Mouse (Mus musculus): ENCODE data around the gene Pir. TPM values are rescaled to one million over a fixed set of nuclear protein-coding genes. Genes with fewer than 3 reads are reported as not detected.

Gene Pir
- polyA plus RNA-seq, 1 experiment, result 16.0 TPM

DNA sequence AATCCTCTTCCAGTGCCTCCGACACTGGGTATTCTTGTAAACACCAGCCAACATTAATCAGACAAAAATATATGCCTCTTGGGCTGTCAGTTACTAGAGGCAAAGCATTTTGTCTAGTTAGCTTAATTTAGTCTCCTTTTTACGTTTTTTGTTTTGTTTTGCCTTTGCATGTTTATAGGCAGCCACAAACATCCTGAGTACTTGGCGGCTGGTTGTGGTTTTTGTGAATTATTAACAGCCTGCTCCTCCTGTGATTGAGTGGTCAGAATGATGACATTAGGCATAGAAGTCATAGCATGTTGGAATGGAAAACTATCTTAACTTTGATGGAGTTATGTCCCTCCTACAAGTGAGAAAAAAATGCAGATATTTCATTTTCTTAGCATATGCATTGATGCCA, 101.4 kb downstream of the Pir start:
- Histone ChIP-seq H3K4me3 (ENCODE audit: insufficient read depth, poor library complexity, severe bottlenecking) (no peak overlapping the region), H3K79me2 (ENCODE audit: control insufficient read depth, insufficient read depth) (no peaks in the 10 kb centered on the region), H3K36me3 (ENCODE audit: control insufficient read depth, insufficient read depth) (no peaks in the 10 kb centered on the region), H3K79me3 (ENCODE audit: low read depth) (no peaks in the 10 kb centered on the region), H3ac (ENCODE audit: control insufficient read depth, insufficient read length, low read depth) (no peak overlapping the region), H3K27me3 (ENCODE audit: control insufficient read depth, insufficient read depth, insufficient read length) (no peaks in the 10 kb centered on the region)
- TF ChIP-seq USF1 (IDR thresholded peaks at IDR 0.05; ENCODE audit: low read depth), result no peak
- TF ChIP-seq CTCF (IDR thresholded peaks at IDR 0.05; ENCODE audit: control insufficient read depth, insufficient read depth, insufficient read length), result no peak
- TF ChIP-seq FOSL1 (IDR thresholded peaks at IDR 0.05; ENCODE audit: insufficient read depth, low read length, poor library complexity, severe bottlenecking), result no peak
- TF ChIP-seq MYOD1 (IDR thresholded peaks at IDR 0.05; ENCODE audit: control insufficient read depth, insufficient read length, low read depth), result no peak
- no peak for TF ChIP-seq CEBPB (IDR thresholded peaks at IDR 0.05; ENCODE audit: low read depth)
- TF ChIP-seq MAX (IDR thresholded peaks at IDR 0.05), result no peak
- TF ChIP-seq MYOG (IDR thresholded peaks at IDR 0.05; ENCODE audit: control insufficient read depth, extremely low read depth, insufficient read length), result no peak

DNA sequence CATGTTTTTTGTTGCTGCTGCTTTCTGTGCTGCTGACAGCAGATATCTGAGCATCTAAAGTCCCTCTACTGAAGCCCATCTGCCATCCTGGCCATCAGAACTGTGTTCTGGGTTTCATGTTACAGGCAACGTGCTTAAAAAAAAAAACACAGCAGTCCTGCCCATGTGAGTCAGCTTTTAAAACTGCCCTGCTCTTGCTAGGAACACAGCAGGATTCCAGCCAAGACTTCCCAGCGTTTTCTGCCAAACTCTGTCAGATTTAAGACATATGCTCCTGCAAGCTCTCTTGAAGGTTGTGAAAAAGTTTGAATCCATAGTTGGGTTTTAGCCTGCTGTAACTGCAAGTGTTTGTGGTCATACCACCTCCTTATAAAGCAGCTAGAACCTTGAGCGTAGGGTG, 103.9 kb downstream of the Pir start, which contains the start of gene Vegfd:
Gene Vegfd (plus strand): TSS at position 298 of the 400 bp plus-strand sequence.
- Histone ChIP-seq H3K36me3 (ENCODE audit: control insufficient read depth, insufficient read depth) (no peaks in the 10 kb centered on the region), H3K79me3 (ENCODE audit: low read depth) (no peaks in the 10 kb centered on the region), H3K79me2 (ENCODE audit: control insufficient read depth, insufficient read depth) (no peaks in the 10 kb centered on the region), H3K4me3 (ENCODE audit: insufficient read depth, poor library complexity, severe bottlenecking) (no peak within 1 kb of the TSS), H3K27me3 (ENCODE audit: control insufficient read depth, insufficient read depth, insufficient read length) (no peaks in the 10 kb centered on the region), H3ac (ENCODE audit: control insufficient read depth, insufficient read length, low read depth) (no peak within 1 kb of the TSS)
- no peak for TF ChIP-seq USF1 (IDR thresholded peaks at IDR 0.05; ENCODE audit: low read depth)
- TF ChIP-seq FOSL1 (IDR thresholded peaks at IDR 0.05; ENCODE audit: insufficient read depth, low read length, poor library complexity, severe bottlenecking), result no peak
- peak; percentile 65 for TF ChIP-seq MAX (IDR thresholded peaks at IDR 0.05)

DNA sequence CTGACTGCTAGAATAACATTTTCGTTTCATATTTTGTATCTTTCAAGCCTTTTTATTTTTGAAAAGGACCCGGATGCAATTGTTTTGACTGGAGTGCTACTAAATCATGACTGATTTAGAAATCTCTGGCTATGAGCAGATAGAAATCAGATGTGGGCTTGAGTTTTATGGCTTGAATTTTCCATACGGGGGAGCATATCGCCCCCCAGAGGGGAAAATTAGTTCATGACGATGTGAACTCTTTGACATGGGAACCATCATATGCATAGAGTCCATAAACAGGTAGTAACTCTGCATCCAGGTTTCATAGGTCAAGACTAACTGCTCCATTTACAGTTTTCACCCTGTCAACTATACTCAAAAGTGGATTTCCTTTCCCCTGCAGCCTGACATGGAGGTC, 105.4 kb downstream of the Pir start:
- Histone ChIP-seq H3K36me3 (ENCODE audit: control insufficient read depth, insufficient read depth) (no peaks in the 10 kb centered on the region), H3K27me3 (ENCODE audit: control insufficient read depth, insufficient read depth, insufficient read length) (no peaks in the 10 kb centered on the region), H3K79me2 (ENCODE audit: control insufficient read depth, insufficient read depth) (no peaks in the 10 kb centered on the region), H3K79me3 (ENCODE audit: low read depth) (no peaks in the 10 kb centered on the region), H3ac (ENCODE audit: control insufficient read depth, insufficient read length, low read depth) (no peak overlapping the region), H3K4me3 (ENCODE audit: insufficient read depth, poor library complexity, severe bottlenecking) (no peak overlapping the region)
- TF ChIP-seq FOSL1 (IDR thresholded peaks at IDR 0.05; ENCODE audit: insufficient read depth, low read length, poor library complexity, severe bottlenecking), result no peak
- TF ChIP-seq MYOD1 (IDR thresholded peaks at IDR 0.05; ENCODE audit: control insufficient read depth, insufficient read length, low read depth), result no peak
- TF ChIP-seq MAX (IDR thresholded peaks at IDR 0.05), result no peak
- TF ChIP-seq USF1 (IDR thresholded peaks at IDR 0.05; ENCODE audit: low read depth), result no peak
- no peak for TF ChIP-seq CTCF (IDR thresholded peaks at IDR 0.05; ENCODE audit: control insufficient read depth, insufficient read depth, insufficient read length)
- no peak for TF ChIP-seq MYOG (IDR thresholded peaks at IDR 0.05; ENCODE audit: control insufficient read depth, extremely low read depth, insufficient read length)
- TF ChIP-seq CEBPB (IDR thresholded peaks at IDR 0.05; ENCODE audit: low read depth), result no peak

DNA sequence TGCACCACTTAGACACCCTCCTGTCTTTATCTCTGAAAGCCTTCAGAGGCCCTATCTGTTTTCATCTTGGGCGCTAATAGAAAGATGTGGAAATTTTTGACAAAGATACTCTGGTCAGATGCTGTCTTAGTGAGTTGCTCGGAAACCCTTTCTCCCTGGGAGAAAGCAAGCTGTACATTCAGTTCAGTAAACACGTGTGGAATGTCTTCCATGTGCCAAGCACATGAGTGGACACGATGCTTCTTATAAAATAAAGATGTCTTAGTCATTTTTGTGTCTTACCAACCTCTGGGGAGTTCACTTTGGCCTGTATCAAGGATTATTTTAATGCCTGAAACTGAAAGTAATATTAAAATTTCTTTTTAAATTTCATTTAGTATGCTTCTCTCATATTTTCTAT, 110.5 kb downstream of the Pir start:
- Histone ChIP-seq H3ac (ENCODE audit: control insufficient read depth, insufficient read length, low read depth) (no peak overlapping the region), H3K79me3 (ENCODE audit: low read depth) (no peaks in the 10 kb centered on the region), H3K79me2 (ENCODE audit: control insufficient read depth, insufficient read depth) (no peaks in the 10 kb centered on the region), H3K4me3 (ENCODE audit: insufficient read depth, poor library complexity, severe bottlenecking) (no peak overlapping the region), H3K36me3 (ENCODE audit: control insufficient read depth, insufficient read depth) (no peaks in the 10 kb centered on the region), H3K27me3 (ENCODE audit: control insufficient read depth, insufficient read depth, insufficient read length) (no peaks in the 10 kb centered on the region)
- peak; percentile 25 for TF ChIP-seq MAX (IDR thresholded peaks at IDR 0.05)
- no peak for TF ChIP-seq FOSL1 (IDR thresholded peaks at IDR 0.05; ENCODE audit: insufficient read depth, low read length, poor library complexity, severe bottlenecking)

DNA sequence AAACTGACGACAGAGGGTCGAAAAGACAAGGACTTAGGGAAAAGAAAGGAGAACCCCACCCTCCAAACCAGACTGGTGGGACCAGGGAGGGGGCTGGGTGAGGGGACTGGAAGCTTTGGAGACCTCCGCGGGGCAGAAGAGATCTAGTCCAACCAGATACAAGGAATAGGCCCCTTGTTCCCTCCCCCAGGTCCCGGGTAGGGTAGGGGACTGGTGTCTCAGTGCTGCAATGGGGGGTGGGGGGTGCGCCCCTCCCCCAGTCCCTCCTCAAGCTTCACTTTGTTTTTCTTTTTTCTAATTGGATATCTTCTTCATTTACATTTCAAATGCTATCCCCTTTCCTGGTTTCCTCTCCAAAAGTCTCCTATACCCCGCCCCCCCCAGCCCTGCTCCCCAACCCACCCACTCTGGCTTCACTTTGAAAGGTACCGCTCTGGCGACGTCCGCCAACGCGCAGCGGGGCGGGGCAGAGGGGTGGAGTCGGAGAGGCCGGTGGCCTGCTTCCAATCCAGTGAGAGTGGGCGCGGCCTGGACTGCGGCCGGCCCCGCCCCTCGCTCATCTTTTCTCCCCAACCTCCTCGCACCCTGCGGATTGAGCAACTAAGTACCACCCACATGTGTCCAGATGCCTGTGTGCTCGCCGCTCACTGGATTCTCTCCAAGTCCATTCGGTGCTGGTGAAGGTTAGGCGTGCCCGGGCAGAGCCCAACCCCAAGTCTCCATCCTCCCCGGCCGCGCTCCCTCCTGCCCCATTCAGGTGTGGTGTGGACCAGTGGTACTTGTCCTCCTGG, 112.6 kb downstream of the Pir start:
- Histone ChIP-seq H3K4me3 (ENCODE audit: insufficient read depth, poor library complexity, severe bottlenecking) (no peak overlapping the region), H3K36me3 (ENCODE audit: control insufficient read depth, insufficient read depth) (no peaks in the 10 kb centered on the region), H3K79me3 (ENCODE audit: low read depth) (no peaks in the 10 kb centered on the region), H3K79me2 (ENCODE audit: control insufficient read depth, insufficient read depth) (no peaks in the 10 kb centered on the region), H3ac (ENCODE audit: control insufficient read depth, insufficient read length, low read depth) (peak overlapping the region; percentile 64), H3K27me3 (ENCODE audit: control insufficient read depth, insufficient read depth, insufficient read length) (no peaks in the 10 kb centered on the region)
- TF ChIP-seq MAX (IDR thresholded peaks at IDR 0.05) (peak; percentile 63), FOSL1 (IDR thresholded peaks at IDR 0.05; ENCODE audit: insufficient read depth, low read length, poor library complexity, severe bottlenecking) (no peak), CEBPB (IDR thresholded peaks at IDR 0.05; ENCODE audit: low read depth) (peak; percentile 81)

DNA sequence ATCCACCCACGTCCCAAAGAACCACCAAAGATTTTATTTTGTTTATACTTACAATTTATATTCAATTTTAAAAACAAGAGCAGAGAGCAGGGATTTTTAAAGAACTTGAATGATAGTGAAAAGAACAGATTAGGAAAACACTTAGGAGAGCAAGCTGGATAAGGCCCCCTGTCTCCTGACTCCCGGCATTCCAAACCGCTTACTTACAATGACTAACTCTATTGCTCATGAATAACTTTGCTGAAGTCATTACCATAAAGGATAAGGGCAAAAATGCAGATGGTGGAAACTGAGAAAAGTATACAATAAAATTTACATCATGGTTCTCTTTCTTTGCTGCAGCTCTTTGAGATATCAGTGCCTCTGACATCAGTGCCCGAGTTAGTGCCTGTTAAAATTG, 124.9 kb downstream of the Pir start:
- Histone ChIP-seq H3K36me3 (ENCODE audit: control insufficient read depth, insufficient read depth) (no peaks in the 10 kb centered on the region), H3K79me2 (ENCODE audit: control insufficient read depth, insufficient read depth) (no peaks in the 10 kb centered on the region), H3K27me3 (ENCODE audit: control insufficient read depth, insufficient read depth, insufficient read length) (no peaks in the 10 kb centered on the region), H3K4me3 (ENCODE audit: insufficient read depth, poor library complexity, severe bottlenecking) (no peak overlapping the region), H3K79me3 (ENCODE audit: low read depth) (no peaks in the 10 kb centered on the region), H3ac (ENCODE audit: control insufficient read depth, insufficient read length, low read depth) (no peak overlapping the region)
- TF ChIP-seq FOSL1 (IDR thresholded peaks at IDR 0.05; ENCODE audit: insufficient read depth, low read length, poor library complexity, severe bottlenecking) (no peak), MAX (IDR thresholded peaks at IDR 0.05) (no peak), CTCF (IDR thresholded peaks at IDR 0.05; ENCODE audit: control insufficient read depth, insufficient read depth, insufficient read length) (no peak), CEBPB (IDR thresholded peaks at IDR 0.05; ENCODE audit: low read depth) (no peak), USF1 (IDR thresholded peaks at IDR 0.05; ENCODE audit: low read depth) (no peak)

Measured in C2C12 (cell line).